15 mouse cellular contexts compared by ENCODE assay signal in the genomic region with DNA sequence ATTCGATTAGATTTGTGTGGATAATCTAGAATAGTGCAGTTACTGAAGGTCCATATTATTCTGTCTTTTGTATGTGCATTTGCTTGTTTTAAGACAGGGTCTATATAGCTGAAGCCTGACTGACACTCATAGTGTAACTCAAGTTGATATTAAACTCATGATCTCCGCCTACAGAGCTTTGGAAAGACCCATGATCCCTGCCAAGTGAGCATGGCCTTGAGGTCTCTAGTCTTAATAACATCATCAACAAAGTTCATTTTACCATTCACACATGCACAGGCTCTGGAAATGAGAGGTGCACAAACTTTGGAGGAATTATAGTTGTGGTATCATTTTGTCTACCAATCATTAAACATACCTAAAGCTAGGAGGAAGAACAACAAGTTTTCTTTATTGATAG.
"Had no signal": no experiment of that assay in that cellular context is flagged by ENCODE, and none has a peak within 500 bp of the region (broad histone marks: within the 10 kb centered on the region; RNA-seq: fewer than 3 reads in every experiment).

No protein-coding gene starts in this region.

- H3K9me3 ChIP-seq: neural tube, embryonic 15.5 days; stomach, embryonic 15.5 days had no signal

- H3K9ac ChIP-seq: neural tube, embryonic 15.5 days; stomach, embryonic 15.5 days had no signal

- H3K4me3 ChIP-seq: neural tube, embryonic 15.5 days; stomach, embryonic 15.5 days had no signal

- H3K4me1 ChIP-seq: neural tube, embryonic 15.5 days; stomach, embryonic 15.5 days had no signal

- H3K4me2 ChIP-seq: neural tube, embryonic 15.5 days; stomach, embryonic 15.5 days had no signal

- H3K27me3 ChIP-seq: stomach, embryonic 15.5 days had no signal

- H3K36me3 ChIP-seq: neural tube, embryonic 15.5 days; stomach, embryonic 15.5 days had no signal

- DNase-seq: retina, postnatal 1 day; right cerebral cortex, adult 18-20 months; right cerebral cortex, postnatal 14 days; right cerebral cortex, postnatal 25 days; right cerebral cortex, postnatal 4 days; spleen, adult 18-20 months; thymus, adult 18-20 months; thymus, adult 2 months; thymus, postnatal 14 days; thymus, postnatal 25 days; thymus, postnatal 36 days; thymus, postnatal 4 days had no signal

- H3K27ac ChIP-seq: neural tube, embryonic 15.5 days; stomach, embryonic 15.5 days; stomach, postnatal 0 days had no signal
